Mouse (Mus musculus): Measurements from ENCODE around the gene Dip2b.
A peak's percentile ranks its signal among the peaks of the same experiment; 100 is the strongest.

The Dip2b gene

DNA sequence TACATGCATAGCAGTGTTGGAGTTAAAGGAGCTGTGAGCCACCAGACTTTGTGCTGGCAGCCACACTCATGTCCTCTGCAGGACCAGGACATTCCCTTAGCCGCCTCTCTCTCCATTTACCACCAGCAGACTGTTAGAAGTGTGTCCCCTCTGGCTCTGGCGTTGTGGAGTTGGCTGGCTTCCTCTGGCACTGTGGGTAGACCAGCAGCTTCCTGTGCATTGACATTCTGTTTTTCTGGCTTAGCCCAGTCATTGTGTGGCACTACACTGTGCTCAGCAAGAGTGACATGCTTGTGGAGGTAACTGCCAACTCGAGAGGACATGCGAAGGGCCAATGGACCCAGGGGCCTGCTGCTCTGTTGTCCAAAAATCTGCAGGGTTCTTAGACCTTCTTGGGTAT is 141.8 kb downstream of the Dip2b start:
- peak; percentile 90 to 91 for DNase-seq

DNA sequence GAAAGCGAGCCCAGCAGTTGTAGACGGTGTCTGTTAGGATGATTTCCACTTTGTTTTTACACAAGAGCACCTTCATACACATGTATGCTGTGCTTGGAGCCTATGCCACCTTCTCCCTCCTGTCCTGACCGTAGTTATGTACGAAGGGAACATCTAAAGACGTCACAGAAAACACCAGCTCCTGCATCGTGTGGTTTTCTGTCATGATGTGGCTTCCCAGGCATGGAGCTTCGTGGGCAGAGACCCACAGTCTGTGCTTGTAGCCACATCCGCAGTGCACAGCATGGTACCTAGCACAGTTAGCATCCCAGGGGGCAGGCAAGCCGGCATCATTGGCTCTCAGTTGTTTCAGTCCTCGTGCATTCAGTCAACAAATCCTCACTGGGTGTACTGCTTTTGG is 143.4 kb downstream of the Dip2b start:
- no peak for DNase-seq

DNA sequence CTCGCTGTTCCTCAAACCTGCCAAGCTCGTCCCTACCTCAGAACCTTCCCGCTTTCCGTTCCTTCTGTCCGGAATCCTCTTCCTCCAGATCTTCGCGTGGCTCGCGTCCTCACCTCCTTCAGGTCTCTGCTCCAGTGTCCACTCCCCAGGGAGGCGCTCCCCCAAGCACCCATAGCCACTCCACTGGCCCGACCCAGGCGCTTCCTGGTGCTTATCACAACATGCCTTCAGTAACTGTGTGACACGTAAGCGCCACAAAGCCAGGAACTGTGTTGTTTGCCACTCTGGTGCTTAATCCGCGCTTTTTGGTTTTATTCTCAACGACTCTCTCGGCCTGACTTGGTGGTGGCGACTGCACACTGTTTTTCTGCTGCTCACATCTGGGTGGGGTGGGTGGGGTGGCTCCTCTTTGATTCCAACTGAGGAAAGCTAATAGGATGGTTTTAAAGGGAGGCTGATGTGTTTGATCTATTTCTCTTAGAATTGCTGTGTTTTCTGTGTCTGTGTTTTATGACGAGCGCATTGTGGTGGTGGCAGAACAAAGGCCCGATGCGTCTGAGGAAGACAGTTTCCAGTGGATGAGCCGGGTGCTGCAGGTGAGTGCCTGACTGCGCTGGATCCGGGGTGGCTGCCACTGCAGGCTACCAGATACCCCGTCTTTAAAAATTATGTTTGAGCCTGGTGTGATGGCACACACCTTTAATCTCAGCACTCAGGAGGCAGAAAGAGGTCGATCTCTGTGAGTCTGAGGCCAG is 144.2 kb downstream of the Dip2b start:
- DNase-seq: no peak

DNA sequence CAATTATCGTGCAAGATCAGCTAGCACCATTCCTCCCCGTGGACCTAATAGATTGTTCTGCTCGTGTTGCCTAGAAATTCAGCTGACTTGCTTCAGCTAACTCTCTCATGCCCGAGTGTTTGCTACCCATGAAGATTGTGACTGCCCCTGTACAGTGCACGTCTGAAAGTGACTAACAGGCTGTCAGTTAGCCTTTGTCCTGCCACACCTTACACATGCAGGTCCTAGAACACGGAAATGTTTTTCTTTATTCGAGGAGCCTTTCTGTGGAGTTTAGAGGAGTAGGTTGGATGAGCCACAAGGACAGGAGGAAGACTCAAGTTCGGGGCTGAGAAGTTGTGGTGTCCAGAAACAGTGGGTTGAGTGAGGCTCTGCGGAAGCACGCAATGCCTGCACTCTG is 145.0 kb downstream of the Dip2b start:
- DNase-seq: no peak

DNA sequence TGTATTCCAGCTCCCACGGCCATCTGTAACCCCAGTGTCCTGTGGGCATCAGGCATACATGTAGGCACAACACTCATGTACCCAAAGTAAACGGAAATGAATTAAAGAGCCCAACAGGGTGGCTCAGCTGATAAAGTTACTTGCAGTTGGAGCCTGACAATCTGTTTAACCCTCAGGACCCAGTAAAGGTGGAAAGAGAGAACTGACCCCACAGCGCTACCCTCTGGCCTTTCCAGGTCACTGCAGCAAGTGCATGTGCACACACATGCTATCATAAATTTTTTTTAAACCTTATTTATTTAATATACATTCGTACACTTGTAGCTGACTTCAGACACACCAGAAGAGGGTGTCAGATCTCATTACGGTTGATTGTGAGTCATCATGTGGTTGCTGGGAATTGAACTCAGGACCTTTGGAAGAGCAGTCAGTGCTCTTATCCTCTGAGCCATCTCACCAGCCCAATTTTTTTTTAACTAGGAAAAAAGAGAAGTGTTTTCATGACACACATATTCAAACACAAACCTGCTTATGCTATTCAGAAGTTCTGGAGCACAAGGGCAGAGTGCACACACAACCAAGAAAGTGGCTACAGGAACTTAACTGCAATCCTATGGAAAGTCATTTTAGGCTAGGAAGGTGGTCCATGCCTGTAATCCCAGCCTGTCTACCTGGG is 146.5 kb downstream of the Dip2b start:
- DNase-seq: no peak

DNA sequence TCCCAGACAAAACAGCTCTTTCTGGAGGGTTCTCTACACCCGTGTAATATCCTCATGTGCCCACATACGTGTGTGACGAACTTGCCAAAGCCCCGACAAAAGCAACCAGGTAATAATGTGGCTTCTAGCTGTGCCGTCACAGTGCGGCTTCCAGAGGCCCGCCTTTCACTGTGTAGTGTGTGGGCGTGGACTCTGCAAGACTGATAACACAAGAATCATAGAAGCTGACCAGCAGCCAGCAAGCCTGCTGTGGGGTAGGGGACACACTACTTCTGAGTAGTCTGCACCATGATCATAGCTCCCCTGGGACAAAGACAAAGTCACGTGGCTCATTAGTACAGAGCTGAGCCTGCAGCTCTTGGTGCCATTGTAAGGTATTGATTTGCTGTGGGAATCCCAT is 147.8 kb downstream of the Dip2b start:
- no peak for DNase-seq

DNA sequence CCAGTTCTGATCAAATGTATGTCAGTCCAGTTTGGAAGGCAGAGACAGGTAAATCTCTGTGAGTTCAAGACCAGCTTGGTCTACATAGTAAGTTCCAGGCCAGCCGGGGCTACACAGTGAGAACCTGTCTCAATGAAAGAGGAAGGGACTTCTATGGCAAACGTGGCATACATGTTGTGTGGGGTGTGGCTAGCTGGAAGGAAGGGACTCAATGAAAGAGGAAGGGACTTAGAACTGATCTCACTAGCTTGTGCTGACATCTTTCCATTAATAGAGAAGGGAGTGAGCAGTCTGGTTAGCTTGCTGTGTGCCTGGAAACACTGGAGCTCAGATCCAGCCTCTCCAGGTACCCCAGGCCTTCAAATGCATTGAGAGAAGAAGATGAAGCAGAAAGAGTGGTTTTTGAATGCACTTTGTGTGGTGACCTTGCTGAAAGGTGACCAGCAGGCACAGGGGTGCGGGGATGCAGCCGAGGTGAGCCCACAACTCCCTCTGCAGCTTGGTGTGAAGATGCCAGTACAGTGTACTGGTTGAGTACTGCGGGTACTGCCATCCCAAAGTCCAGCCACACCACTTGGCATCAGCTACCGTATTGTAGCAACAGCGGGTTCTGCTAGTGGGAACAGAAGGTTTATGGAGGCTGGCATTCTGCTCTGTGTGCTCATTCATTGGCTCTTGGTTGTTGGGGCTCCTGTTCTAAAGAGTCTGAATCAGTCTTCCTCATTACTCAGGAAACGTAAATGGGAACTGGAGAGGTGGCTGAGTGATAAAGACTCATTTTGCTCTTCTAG is 148.6 kb downstream of the Dip2b start:
- peak in 1 of 2 experiments; percentile 51 for DNase-seq

DNA sequence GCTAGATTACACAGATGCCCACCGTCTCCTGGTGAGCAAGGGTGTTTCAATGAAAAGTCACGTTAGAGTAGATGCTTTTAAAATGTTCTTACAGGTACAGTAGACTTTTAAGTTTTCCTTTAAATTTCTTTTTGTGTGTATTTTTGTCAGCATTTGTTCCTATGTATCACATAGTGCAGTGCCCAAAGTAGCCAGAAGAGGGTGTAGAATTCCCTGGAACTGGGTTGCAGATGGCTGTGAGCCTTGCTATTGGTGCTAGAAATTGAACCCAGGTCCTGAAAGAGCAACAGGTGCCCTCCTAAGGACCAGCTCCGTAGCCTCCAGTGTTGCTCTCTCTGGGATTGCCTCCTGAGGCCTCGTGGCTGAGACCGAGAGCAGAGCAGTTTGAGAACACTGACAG is 150.1 kb downstream of the Dip2b start:
- DNase-seq: no peak

DNA sequence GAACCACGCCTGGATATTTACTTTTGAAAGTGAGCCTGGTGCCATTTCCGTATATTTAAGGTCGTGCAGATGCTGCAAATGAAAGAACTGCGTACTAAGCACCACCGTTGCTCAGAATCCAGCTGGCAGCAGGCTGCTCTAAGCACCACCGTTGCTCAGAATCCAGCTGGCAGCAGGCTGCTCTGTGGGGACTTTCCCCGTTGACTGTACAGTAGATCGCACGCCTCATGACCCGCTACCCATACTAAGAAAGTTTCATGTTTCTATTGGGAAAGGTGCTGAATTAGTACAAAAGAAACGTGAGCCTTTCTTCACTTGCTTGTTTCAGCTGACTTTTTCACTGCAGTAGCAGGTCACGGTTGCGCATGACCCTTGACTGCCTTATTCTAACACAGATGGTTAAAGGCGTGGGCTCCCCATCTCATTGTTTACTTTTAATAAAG is 150.5 kb downstream of the Dip2b start:
- DNase-seq: no peak

DNA sequence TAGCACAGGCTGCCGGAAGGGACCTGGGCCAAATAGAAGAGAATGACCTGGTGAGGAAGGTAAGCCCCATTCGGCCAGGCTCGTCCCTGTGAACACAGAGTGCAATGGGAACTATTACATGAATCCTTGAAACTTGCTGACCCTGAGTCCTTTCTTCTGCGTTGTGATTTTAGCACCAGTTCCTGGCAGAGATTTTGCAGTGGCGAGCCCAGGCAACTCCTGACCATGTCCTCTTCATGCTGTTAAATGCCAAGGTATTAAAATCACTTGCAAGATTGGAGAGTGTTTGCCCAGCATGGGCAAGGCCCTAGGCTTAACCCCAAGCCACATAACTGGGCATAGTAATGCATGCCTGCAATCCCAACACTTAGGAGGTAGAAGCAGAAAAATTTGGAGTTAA is 151.6 kb downstream of the Dip2b start:
- DNase-seq: no peak

DNA sequence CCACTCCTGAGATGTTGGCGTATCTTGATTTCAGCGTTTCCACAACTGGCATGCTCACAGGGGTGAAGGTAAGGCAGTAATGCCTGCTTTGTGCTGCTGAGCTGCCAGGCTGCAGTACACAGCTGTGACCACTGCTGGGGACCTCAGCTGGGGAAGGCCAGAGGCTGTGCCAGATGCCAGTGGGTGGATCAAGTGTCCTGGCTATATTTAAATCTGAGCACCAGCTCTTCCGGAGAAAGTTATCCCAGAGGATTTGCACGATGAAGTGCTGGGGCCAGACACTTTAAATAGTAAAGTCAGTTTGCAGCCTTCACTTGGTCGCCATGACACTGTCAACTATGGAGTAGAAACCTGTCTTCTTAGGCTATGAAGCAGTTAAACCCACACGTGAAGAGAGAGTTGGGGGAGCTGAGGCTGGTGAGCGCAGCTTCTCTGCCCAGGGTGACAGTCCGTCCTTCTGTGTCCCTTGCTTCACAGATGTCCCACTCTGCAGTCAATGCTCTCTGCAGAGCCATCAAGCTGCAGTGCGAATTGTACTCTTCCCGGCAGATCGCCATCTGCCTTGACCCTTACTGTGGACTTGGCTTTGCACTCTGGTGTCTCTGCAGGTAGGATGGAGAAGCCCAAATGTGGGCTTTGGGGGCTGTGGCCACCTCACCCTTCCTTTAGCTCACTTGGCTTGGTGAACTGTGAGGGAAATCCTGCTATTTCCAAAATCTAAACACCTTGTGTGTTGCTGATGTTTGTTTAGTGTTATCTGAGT is 160.7 kb downstream of the Dip2b start:
- DNase-seq: peak; percentile 86 to 87

DNA sequence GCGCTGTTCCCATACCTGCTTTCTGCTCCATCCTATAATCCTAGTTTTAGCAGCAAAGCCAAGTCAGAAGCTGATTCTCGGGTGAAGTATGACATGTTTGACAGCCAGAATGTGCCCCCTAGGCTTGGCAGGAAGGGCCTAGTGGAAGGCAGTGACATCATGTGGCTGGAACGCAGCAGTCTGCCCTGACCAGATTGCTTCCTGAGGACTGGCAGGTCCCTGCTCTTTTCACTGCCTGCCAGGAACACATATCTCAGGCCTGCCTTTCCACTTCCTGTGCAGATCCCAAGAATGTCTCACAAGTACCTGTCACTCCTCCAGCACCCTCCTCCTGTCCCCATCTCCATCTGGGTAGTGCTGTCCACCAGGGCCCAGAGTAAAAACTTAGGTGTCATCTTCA is 161.3 kb downstream of the Dip2b start:
- DNase-seq: peak; percentile 86 to 88

DNA sequence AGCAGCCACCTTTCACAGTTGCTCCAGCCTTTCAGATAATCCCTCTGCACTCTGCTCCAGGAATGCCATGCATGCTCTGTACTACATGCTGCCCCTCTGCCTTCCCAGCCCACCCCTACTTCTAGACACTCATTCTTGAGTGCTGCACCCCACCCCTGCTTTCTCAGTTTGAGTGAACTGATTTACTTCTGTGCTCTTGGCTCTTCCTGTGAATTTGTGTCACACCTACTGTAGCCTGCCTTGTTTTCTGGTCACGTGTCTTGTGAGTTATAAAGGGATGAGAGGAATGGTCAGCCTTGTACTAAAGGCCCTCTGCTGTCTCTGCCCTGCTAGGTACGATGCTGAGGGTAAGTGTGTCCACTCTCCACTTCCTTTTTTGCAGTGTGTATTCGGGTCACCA is 163.3 kb downstream of the Dip2b start:
- no peak for DNase-seq

DNA sequence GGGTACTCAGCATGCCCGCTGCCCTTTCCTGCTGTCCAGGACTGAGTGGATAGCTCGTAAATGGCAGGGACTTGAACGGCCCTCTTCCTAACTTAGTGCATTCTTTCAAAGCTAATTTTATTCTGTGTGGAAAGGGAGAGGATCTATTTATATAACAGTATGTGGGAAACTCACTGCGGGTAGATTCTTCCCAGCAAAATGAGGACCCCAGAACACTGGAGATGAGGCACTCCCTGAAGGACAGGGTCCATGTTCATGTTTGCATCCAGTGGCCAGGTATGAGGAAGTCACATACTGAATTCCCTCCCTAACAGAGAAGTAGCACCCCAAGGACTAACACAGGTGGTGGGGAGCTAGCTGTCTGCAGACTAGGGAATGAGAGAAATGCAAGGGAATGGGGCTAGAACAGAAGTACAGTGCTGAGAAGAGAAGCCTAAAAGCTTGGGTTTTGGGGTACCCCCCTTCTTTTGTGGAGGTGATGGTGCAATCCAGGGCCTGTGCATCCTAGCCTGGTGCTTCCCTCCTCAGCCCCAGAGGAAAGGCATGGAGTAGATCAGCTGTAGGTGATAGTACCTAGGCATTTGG is 164.1 kb downstream of the Dip2b start:
- no peak for DNase-seq

DNA sequence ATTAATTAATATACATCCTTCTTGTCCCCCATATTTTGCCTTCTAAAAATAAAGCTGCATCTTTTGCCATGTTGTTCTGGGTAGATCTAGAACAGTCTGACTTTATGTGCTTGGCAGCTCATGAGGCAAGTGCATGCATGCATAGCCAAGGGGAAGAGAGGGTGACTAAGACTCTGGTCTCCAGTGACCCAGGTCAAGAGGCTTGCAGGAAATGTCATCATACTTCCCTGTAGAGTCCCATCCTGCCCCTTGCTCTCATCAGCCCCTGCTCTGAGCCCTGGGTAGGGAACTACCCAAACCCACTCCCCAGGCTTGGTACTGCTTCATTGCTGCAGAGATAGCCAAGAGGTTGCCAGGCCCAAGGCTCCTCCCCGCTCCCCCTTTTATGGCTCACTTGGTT is 166.1 kb downstream of the Dip2b start:
- DNase-seq: no peak

DNA sequence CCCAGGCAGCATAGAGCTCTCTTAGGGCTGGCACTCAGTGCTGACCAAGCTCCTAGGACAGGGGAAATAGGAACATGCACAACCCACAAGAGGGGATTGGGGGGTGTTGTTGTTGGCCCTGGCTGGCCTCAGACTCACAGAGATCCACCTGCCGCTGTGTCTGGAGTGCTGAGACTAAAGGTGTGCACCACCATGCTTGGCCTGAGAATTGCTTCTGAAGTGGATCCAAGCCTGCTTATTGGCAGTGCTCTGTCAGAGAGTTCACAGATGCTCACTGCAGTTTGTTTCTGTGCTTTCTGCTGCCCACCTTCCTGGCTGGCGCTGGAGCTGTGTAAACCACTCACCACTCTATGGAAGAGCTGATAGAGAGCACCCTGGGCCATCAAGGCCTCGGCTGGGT is 171.5 kb downstream of the Dip2b start:
- peak in 1 of 2 experiments; percentile 48 for DNase-seq

DNA sequence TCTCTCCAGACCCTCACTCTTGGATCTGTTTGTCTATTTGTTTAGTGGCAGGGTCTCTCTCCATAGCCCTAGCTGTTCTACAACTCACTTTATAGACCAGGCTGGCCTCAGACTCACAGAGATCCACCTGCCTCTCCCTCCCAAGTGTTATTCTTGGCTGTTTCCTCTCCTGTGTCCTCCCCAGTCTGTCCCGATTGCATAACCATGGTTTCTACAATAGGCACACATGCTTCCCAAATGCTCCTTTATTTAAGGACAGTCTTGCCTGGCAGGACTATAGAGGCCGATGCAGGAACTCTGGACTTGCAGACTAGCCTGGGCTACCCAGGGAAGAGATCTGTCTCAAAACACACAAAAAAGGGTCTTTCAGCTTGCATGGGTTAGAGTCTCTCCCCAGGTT is 174.9 kb downstream of the Dip2b start:
- DNase-seq: peak in 1 of 2 experiments; percentile 44

DNA sequence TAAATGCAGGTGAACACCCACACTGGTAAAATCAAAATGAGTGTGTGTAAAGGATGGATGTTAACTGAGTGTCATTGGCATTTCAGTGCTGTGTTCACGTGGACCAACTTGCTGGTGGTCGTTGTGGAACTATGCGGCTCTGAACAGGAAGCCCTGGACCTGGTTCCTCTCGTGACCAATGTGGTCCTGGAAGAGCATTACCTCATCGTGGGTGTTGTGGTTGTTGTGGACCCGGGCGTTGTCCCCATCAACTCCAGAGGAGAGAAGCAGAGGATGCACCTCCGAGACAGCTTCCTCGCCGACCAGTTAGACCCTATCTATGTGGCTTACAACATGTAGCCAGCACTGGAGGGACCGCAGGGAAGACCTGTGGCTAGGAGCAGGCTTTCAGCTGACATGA is 176.6 kb downstream of the Dip2b start:
- DNase-seq: no peak

DNA sequence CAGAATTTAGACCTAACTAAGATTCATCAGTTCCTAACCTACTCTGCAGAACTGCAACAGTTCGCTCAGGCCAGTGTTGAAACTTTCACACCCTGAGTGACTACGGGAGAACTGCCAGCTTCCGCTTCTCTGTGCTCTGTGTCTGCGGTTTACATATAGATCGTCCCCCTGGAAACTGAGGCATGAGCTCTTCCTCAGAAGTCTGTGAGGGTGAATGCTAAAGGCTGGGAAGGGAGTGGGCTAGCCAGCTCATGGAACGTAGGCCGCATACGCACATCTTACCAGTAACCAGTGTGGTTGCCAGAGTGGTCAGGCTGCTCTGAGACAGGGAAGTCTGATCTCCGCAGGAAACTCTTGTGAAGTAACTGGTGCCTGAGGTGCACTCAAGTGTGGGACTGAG is 177.7 kb downstream of the Dip2b start:
- no peak for DNase-seq

DNA sequence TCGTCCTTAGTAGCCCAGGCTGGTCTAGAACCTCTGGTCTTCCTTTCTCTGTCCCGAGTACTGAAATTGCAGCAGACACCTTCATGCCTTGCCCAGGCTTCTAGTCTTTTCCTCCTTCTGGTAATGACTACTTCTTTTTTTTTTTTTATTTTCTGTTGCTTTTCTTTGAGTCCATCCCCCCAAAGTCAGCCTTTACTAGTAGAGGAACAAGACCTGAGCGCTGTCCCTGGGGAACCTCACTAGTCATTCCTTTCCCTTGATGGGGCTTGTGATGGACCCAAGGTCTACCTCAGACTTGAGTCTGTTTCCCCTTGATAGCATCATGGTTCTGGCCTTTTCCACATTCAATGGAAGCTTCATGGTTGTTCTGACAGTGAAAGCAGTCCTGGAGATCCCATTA is 179.6 kb downstream of the Dip2b start:
- DNase-seq: no peak

DNA sequence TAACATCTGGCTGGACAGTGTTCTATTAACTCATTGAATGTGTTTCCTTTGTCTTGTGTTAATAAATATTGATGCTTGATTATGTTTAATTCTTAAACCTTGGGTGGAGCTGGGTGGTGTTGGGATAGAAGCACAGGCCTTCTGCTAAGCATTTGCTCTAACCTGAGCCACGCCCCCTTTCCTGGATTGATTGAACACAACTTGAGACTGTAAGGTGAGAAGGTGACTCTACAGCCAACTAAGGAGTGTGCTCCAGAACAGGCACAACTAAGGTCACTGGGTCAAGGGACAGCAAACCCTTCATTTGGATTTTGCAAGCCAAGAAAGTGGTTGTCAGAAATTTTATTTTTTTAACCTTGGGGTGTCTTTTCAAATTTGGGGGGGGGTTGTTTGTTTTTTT is 180.9 kb downstream of the Dip2b start:
- DNase-seq: no peak

DNA sequence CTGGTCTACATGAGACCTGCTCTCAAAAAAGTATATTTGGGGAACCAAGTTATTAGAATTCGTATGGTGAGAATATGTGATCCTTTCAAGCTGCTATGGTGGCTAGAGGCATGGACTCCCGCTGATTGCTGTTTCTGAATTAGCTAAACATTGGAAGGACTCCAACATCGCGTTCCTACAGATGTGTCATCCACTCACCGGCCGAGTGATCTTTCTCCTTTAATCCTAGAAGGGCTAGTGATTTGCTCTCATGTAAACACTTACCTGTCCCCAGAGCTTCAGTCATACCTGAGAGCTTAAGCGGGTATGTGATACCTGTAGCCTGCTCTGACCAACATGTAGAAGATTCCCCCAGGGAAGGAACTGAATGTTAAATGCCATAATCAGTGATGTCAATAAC is 182.5 kb downstream of the Dip2b start:
- DNase-seq: no peak

DNA sequence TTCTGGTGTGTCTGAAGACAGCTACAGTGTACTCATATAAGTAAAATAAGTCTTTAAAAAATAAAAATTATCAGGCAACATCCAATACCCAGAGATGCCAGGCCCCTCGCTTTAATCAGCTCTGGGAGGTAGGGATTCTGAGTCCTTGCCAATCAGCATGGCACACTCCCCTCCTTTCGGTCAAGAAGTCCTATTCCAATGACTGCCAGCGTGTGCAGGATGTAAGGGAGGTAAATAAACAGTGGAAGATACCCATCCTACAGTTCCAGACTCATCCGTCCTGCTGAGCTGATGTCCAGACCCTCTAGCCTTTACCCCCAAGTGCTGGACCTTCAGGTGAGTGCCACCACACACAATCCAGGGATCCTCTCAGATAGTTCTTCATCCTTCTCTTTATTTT is 186.9 kb downstream of the Dip2b start:
- no peak for DNase-seq

Measured in cerebellum, postnatal 25 days (tissue).